Mouse (Mus musculus): Measurements from ENCODE around the gene Scrn2. TPM values are rescaled to one million over a fixed set of nuclear protein-coding genes. Genes with fewer than 3 reads are reported as not detected.
A peak's percentile ranks its signal among the peaks of the same experiment; 100 is the strongest.

Scrn2 gene
- 14.7 and 20.3 TPM in 2 replicates for polyA plus RNA-seq (2015; fragmentation: Nextera tagmentation; extraction: Ambion mirVana)

GRCm38 (mm10) chr11:97029686-97030417 lies at the start of gene Scrn2:
Gene Scrn2, plus strand, starts transcription at chr11:97029938.
- Histone ChIP-seq H3K4me1 (replicated peaks) (peaks cover 26% of the 10 kb centered on the region), H3K36me3 (no peaks in the 10 kb centered on the region; the same call in 1 of the 2 replicates), H3K4me2 (peak within 1 kb of the TSS; percentile 75), H3K9me3 (replicated peaks) (no peaks in the 10 kb centered on the region), H3K4me3 (peak within 1 kb of the TSS; percentile 84), H3K9ac (peak within 1 kb of the TSS; percentile 81), H3K27me3 (peaks cover 10% of the 10 kb centered on the region), H3K27ac (peak within 1 kb of the TSS; percentile 85)
- peak; percentile 43 for ATAC-seq (replicated peaks; ENCODE audit: insufficient number of reproducible peaks, insufficient read depth, low FRiP score, low read depth)
- WGBS: 2% methylated on average over 25 of the region's 25 CpGs

- peaks cover 23% of the 10 kb centered on the region for H3K4me1 ChIP-seq (replicated peaks)
- no peak overlapping the region for H3K9ac ChIP-seq
- no peaks in the 10 kb centered on the region for H3K9me3 ChIP-seq (replicated peaks)
- no peak overlapping the region for H3K4me3 ChIP-seq
- 72% methylated on average over 5 of the region's 5 CpGs for WGBS
- peaks cover 24% of the 10 kb centered on the region for H3K27me3 ChIP-seq
- H3K36me3 ChIP-seq: no peaks in the 10 kb centered on the region
- no peak overlapping the region for H3K27ac ChIP-seq
- no peak overlapping the region for H3K4me2 ChIP-seq
- ATAC-seq (replicated peaks; ENCODE audit: insufficient number of reproducible peaks, insufficient read depth, low FRiP score, low read depth): no peak
These were observed 49.7 kb upstream of the Scrn2 start for GRCm38 (mm10) chr11:96980021-96980420.

GRCm38 (mm10) chr11:96981461-96981860 lies 48.3 kb upstream of the Scrn2 start:
- Histone ChIP-seq H3K9ac (no peak overlapping the region), H3K27me3 (peaks cover 36% of the 10 kb centered on the region), H3K4me1 (replicated peaks) (peaks cover 9% of the 10 kb centered on the region), H3K4me2 (no peak overlapping the region), H3K4me3 (no peak overlapping the region), H3K9me3 (replicated peaks) (no peaks in the 10 kb centered on the region), H3K27ac (no peak overlapping the region), H3K36me3 (no peaks in the 10 kb centered on the region)
- ATAC-seq (replicated peaks; ENCODE audit: insufficient number of reproducible peaks, insufficient read depth, low FRiP score, low read depth): no peak
- 57% methylated on average over 15 of the region's 15 CpGs for WGBS

GRCm38 (mm10) chr11:96982355-96982754 lies 47.4 kb upstream of the Scrn2 start:
- Histone ChIP-seq H3K36me3 (no peaks in the 10 kb centered on the region), H3K9me3 (replicated peaks) (no peaks in the 10 kb centered on the region), H3K4me3 (no peak overlapping the region), H3K9ac (no peak overlapping the region), H3K4me2 (no peak overlapping the region), H3K4me1 (replicated peaks) (peaks cover 7% of the 10 kb centered on the region), H3K27ac (no peak overlapping the region), H3K27me3 (peaks cover 45% of the 10 kb centered on the region)
- WGBS: 2% methylated on average over 7 of the region's 7 CpGs
- ATAC-seq (replicated peaks; ENCODE audit: insufficient number of reproducible peaks, insufficient read depth, low FRiP score, low read depth): no peak

GRCm38 (mm10) chr11:96982859-96983258 lies 46.9 kb upstream of the Scrn2 start, which contains the start of gene Sp2:
Gene Sp2, minus strand, starts transcription at chr11:96982959.
- H3K27me3 ChIP-seq: peaks cover 50% of the 10 kb centered on the region
- no peak within 1 kb of the TSS for H3K27ac ChIP-seq
- WGBS: 73% methylated on average over 7 of the region's 7 CpGs
- no peak within 1 kb of the TSS for H3K9ac ChIP-seq
- no peaks in the 10 kb centered on the region for H3K36me3 ChIP-seq
- no peak within 1 kb of the TSS for H3K4me2 ChIP-seq
- no peak for ATAC-seq (replicated peaks; ENCODE audit: insufficient number of reproducible peaks, insufficient read depth, low FRiP score, low read depth)
- peaks cover 12% of the 10 kb centered on the region for H3K4me1 ChIP-seq (replicated peaks)
- no peak within 1 kb of the TSS for H3K4me3 ChIP-seq
- H3K9me3 ChIP-seq (replicated peaks): no peaks in the 10 kb centered on the region

- ATAC-seq (replicated peaks; ENCODE audit: insufficient number of reproducible peaks, insufficient read depth, low FRiP score, low read depth): no peak
- H3K36me3 ChIP-seq: no peaks in the 10 kb centered on the region
- no peak overlapping the region for H3K4me2 ChIP-seq
- peaks cover 15% of the 10 kb centered on the region for H3K4me1 ChIP-seq (replicated peaks)
- H3K27me3 ChIP-seq: peaks cover 59% of the 10 kb centered on the region
- H3K27ac ChIP-seq: no peak overlapping the region
- no peak overlapping the region for H3K4me3 ChIP-seq
- H3K9me3 ChIP-seq (replicated peaks): no peaks in the 10 kb centered on the region
- H3K9ac ChIP-seq: no peak overlapping the region
- WGBS: 31% methylated on average over 4 of the region's 4 CpGs
These were observed 44.8 kb upstream of the Scrn2 start for GRCm38 (mm10) chr11:96984903-96985302.

GRCm38 (mm10) chr11:96986463-96986862 lies 43.3 kb upstream of the Scrn2 start:
- WGBS: 37% methylated on average over 3 of the region's 3 CpGs
- H3K4me1 ChIP-seq (replicated peaks): peaks cover 15% of the 10 kb centered on the region
- ATAC-seq (replicated peaks; ENCODE audit: insufficient number of reproducible peaks, insufficient read depth, low FRiP score, low read depth): no peak
- no peaks in the 10 kb centered on the region for H3K9me3 ChIP-seq (replicated peaks)
- no peaks in the 10 kb centered on the region for H3K36me3 ChIP-seq
- H3K4me2 ChIP-seq: no peak overlapping the region
- H3K9ac ChIP-seq: no peak overlapping the region
- H3K4me3 ChIP-seq: no peak overlapping the region
- H3K27me3 ChIP-seq: peaks cover 62% of the 10 kb centered on the region
- H3K27ac ChIP-seq: no peak overlapping the region

- H3K27me3 ChIP-seq: peaks cover 63% of the 10 kb centered on the region
- H3K9ac ChIP-seq: no peak overlapping the region
- H3K4me1 ChIP-seq (replicated peaks): peaks cover 15% of the 10 kb centered on the region
- 5% methylated on average over 31 of the region's 31 CpGs for WGBS
- peak overlapping the region; percentile 47 for H3K4me2 ChIP-seq
- H3K36me3 ChIP-seq: no peaks in the 10 kb centered on the region
- ATAC-seq (replicated peaks; ENCODE audit: insufficient number of reproducible peaks, insufficient read depth, low FRiP score, low read depth): no peak
- no peaks in the 10 kb centered on the region for H3K9me3 ChIP-seq (replicated peaks)
- peak overlapping the region; percentile 22 for H3K4me3 ChIP-seq
- H3K27ac ChIP-seq: no peak overlapping the region
These were observed 41.7 kb upstream of the Scrn2 start for GRCm38 (mm10) chr11:96987873-96988655.

GRCm38 (mm10) chr11:96991501-96991900 lies 38.2 kb upstream of the Scrn2 start:
- no peaks in the 10 kb centered on the region for H3K9me3 ChIP-seq (replicated peaks)
- H3K27me3 ChIP-seq: peaks cover 58% of the 10 kb centered on the region
- no peak overlapping the region for H3K4me2 ChIP-seq
- H3K36me3 ChIP-seq: no peaks in the 10 kb centered on the region
- H3K4me3 ChIP-seq: no peak overlapping the region
- 67% methylated on average over 5 of the region's 5 CpGs for WGBS
- ATAC-seq (replicated peaks; ENCODE audit: insufficient number of reproducible peaks, insufficient read depth, low FRiP score, low read depth): no peak
- H3K4me1 ChIP-seq (replicated peaks): peaks cover 15% of the 10 kb centered on the region
- no peak overlapping the region for H3K9ac ChIP-seq
- H3K27ac ChIP-seq: no peak overlapping the region

- Histone ChIP-seq H3K4me1 (replicated peaks) (peaks cover 21% of the 10 kb centered on the region), H3K9ac (no peak overlapping the region), H3K27ac (peak overlapping the region; percentile 24; the same call in 1 of the 2 replicates), H3K4me3 (no peak overlapping the region), H3K36me3 (no peaks in the 10 kb centered on the region), H3K4me2 (no peak overlapping the region), H3K9me3 (replicated peaks) (no peaks in the 10 kb centered on the region), H3K27me3 (peaks cover 58% of the 10 kb centered on the region)
- WGBS: 27% methylated on average over 8 of the region's 8 CpGs
- no peak for ATAC-seq (replicated peaks; ENCODE audit: insufficient number of reproducible peaks, insufficient read depth, low FRiP score, low read depth)
These were observed 36.9 kb upstream of the Scrn2 start for GRCm38 (mm10) chr11:96992722-96993311.

- WGBS: 33% methylated on average over 5 of the region's 5 CpGs
- Histone ChIP-seq H3K4me1 (replicated peaks) (peaks cover 13% of the 10 kb centered on the region), H3K27me3 (peaks cover 70% of the 10 kb centered on the region), H3K4me2 (no peak overlapping the region), H3K4me3 (no peak overlapping the region), H3K27ac (no peak overlapping the region), H3K36me3 (no peaks in the 10 kb centered on the region), H3K9me3 (replicated peaks) (no peaks in the 10 kb centered on the region), H3K9ac (no peak overlapping the region)
- no peak for ATAC-seq (replicated peaks; ENCODE audit: insufficient number of reproducible peaks, insufficient read depth, low FRiP score, low read depth)
These were observed 34.7 kb upstream of the Scrn2 start for GRCm38 (mm10) chr11:96995031-96995430.

All from heart, embryonic 15.5 days (tissue).